Mouse (Mus musculus): Measurements from ENCODE around the gene Cacng6. TPM values are rescaled to one million over a fixed set of nuclear protein-coding genes. Genes with fewer than 3 reads are reported as not detected.

Cacng6 gene
- polyA plus RNA-seq, 1 experiment = 1.2 TPM

DNA sequence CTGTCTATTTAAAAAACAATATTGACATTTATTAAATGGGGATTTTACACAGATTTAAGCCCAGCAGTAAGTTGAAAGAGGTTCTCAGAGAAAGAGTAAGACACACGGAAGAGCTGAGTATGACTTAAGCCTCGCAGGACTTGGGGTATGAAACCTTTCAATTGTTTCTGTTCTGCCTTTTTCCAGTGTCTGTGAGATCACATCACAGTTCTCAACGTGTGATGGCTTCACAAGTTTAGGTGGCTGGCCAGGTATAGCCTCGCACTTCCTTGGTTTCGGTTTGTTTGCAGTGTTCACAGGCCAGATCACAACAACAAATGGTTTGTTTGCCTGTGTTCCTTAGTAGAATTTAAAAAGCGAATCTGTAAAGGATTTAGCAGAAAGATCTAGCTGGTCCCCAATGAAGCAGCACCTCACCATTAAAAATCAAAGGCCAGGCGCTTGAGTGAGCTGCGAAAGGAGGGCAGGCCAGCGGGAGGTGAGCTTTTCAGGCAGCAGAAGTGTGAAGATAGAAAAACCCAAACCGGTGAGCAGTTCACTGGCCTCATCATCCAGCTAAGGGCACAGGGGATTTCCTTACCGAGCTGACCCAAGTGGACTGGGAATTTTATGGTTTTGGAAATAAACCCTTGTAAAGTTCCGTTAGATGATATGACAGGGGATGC, 29.0 kb downstream of the Cacng6 start:
- TF ChIP-seq CTCF (IDR thresholded peaks at IDR 0.05; ENCODE audit: insufficient read depth, low read length) (no peak), POLR2A (IDR thresholded peaks at IDR 0.05; ENCODE audit: borderline replicate concordance, extremely low read depth, low read depth, low read length) (no peak)
- H3K4me1 ChIP-seq (ENCODE audit: control insufficient read depth, insufficient read depth, low read length) = no peaks in the 10 kb centered on the region
- 48% methylated on average over 12 of the region's 12 CpGs for WGBS
- no peak overlapping the region for H3K4me3 ChIP-seq (replicated peaks; ENCODE audit: extremely low read depth, low read depth, low read length)
- no peak for DNase-seq

DNA sequence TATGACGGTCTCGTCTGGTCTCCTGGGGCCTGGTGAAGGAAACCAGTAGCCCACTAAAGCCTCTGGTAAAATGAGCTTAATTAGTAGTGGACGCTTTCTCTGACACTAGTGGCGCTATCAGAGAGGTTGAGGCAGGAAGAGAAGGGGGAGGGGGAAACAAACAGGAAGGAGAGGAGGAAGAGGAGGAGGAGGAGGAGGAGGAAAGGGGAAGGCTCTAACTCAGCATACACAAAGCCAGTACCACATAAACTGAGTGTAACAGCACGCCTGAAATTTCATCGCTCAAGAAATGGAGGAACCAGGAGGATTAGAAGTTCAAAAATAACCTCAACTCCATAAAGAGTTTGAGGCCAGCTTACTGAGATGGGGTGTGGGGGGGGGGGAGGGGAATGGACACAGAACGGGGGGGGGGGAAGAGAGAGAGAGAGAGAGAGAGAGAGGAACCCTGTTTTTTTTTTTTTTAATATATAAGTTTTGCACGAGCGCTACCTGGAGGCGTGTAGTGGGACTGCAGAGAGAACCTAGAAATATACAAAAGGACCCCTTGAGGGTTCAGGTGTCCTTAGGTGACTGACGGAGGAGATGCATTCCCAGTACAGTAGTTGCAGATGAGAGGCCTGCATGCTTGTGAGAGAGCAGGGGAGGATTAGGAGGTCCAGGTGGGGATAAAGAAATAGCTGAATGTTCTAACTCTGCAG, 29.6 kb downstream of the Cacng6 start:
- WGBS = 50% methylated on average over 11 of the region's 11 CpGs
- no peak for DNase-seq
- no peaks in the 10 kb centered on the region for H3K4me1 ChIP-seq (ENCODE audit: control insufficient read depth, insufficient read depth, low read length)
- no peak overlapping the region for H3K4me3 ChIP-seq (replicated peaks; ENCODE audit: extremely low read depth, low read depth, low read length)
- no peak for TF ChIP-seq POLR2A (IDR thresholded peaks at IDR 0.05; ENCODE audit: borderline replicate concordance, extremely low read depth, low read depth, low read length)
- no peak for TF ChIP-seq CTCF (IDR thresholded peaks at IDR 0.05; ENCODE audit: insufficient read depth, low read length)

DNA sequence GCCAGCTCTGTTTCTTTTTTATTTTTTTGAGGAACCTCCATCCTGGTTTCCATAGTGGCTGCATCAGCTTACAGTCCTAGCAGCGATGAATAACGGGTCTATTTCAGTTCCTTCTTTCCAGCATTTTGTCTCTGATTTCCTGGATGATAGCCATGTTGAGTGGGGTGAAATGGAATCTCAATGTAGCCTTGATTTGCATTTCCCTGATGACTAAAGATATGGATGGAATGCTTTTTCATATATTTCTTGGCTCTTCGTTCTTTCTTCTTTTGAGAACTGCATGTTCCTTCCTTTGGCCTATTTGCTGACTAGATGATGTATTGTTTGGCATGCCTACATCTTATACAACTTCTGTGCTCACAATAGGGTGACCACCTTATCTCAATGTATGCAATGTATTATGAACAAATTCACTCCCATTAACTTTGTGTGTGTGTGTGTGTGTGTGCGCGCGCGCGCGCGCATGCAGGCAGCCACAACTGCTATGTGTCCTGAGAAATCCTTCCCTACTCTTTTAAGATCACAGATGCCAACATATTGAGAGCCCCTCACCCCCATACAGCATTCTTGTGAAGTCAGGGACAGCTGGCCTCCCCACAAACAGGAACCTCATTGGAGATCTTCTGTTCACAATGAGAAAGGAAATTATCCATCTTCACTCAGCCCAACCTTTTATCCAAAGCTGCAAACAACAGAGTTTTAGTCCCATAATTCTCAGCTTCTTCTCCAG, 33.3 kb downstream of the Cacng6 start:
- DNase-seq = no peak
- TF ChIP-seq POLR2A (IDR thresholded peaks at IDR 0.05; ENCODE audit: borderline replicate concordance, extremely low read depth, low read depth, low read length) (no peak), CTCF (IDR thresholded peaks at IDR 0.05; ENCODE audit: insufficient read depth, low read length) (no peak)
- H3K4me1 ChIP-seq (ENCODE audit: control insufficient read depth, insufficient read depth, low read length) = no peaks in the 10 kb centered on the region
- 89% methylated on average over 10 of the region's 10 CpGs for WGBS
- H3K4me3 ChIP-seq (replicated peaks; ENCODE audit: extremely low read depth, low read depth, low read length) = no peak overlapping the region

DNA sequence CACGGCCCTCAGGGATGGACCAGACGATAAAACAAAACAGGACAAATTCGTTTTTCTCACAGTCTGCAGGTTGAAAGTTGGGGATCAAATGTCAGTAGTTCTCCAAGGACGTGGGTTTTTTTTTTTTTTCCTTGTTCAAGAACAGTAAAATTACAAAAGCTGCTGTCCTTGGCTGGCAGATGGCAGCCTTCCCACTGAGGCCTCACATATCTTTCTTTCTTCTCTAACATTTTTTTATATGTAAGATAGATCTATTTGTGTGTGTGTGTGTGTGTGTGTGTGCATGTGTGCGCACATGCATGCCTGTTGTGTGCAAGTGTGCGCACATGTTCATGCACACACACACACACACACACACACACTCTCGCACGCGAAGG, 33.8 kb downstream of the Cacng6 start:
- no peak for DNase-seq
- Histone ChIP-seq H3K4me3 (replicated peaks; ENCODE audit: extremely low read depth, low read depth, low read length) (no peak overlapping the region), H3K4me1 (ENCODE audit: control insufficient read depth, insufficient read depth, low read length) (no peaks in the 10 kb centered on the region)
- 73% methylated on average over 9 of the region's 9 CpGs for WGBS
- TF ChIP-seq CTCF (IDR thresholded peaks at IDR 0.05; ENCODE audit: insufficient read depth, low read length) = no peak
- no peak for TF ChIP-seq POLR2A (IDR thresholded peaks at IDR 0.05; ENCODE audit: borderline replicate concordance, extremely low read depth, low read depth, low read length)

DNA sequence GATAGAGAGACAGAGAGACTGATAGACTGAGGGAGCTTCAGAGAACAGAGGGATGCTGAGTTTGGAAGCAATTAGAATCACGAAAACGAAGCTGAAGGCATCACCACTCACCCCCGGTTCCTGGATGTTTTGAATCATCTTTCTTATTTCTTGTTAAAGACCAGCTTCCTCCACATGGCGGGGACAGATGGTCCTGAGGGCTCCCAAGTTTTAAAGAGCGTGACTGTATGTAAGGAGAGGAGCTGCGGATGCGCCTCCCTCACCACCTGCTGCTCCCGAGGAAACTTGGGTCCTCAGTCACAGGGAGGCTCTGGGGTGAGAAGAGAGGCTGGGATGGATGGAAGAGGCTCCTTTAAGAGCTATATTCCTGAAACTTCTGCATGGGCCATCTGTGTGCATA, 36.3 kb downstream of the Cacng6 start:
- WGBS = 82% methylated on average over 8 of the region's 8 CpGs
- TF ChIP-seq POLR2A (IDR thresholded peaks at IDR 0.05; ENCODE audit: borderline replicate concordance, extremely low read depth, low read depth, low read length) = no peak
- no peak overlapping the region for H3K4me3 ChIP-seq (replicated peaks; ENCODE audit: extremely low read depth, low read depth, low read length)

DNA sequence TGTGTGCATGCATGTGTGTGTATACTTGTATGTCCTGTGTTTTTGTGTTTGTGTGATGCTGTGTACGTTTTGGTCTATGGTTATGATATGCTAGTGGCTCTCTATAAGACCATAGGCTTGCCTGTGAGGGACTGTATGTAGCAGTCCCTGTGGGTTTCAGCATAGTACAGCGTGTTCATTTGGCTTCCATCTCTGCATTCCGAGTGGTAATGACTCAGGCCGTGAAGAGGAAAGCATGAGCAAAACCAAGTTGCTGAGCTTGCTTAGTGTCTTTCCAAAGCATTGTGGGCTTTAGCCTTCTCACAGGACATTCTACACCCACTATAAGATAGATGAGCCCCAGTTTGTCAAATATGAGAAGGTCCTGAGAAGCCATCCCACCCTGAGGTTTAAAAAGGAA, 39.3 kb downstream of the Cacng6 start:
- no peak for DNase-seq
- TF ChIP-seq POLR2A (IDR thresholded peaks at IDR 0.05; ENCODE audit: borderline replicate concordance, extremely low read depth, low read depth, low read length) (no peak), CTCF (IDR thresholded peaks at IDR 0.05; ENCODE audit: insufficient read depth, low read length) (no peak)
- WGBS = 77% methylated on average over 4 of the region's 4 CpGs
- Histone ChIP-seq H3K4me3 (replicated peaks; ENCODE audit: extremely low read depth, low read depth, low read length) (no peak overlapping the region), H3K4me1 (ENCODE audit: control insufficient read depth, insufficient read depth, low read length) (no peaks in the 10 kb centered on the region)

More for the DNA sequence above, 36.3 kb downstream of the Cacng6 start:
- no peak for DNase-seq
- H3K4me1 ChIP-seq (ENCODE audit: control insufficient read depth, insufficient read depth, low read length) = no peaks in the 10 kb centered on the region

DNA sequence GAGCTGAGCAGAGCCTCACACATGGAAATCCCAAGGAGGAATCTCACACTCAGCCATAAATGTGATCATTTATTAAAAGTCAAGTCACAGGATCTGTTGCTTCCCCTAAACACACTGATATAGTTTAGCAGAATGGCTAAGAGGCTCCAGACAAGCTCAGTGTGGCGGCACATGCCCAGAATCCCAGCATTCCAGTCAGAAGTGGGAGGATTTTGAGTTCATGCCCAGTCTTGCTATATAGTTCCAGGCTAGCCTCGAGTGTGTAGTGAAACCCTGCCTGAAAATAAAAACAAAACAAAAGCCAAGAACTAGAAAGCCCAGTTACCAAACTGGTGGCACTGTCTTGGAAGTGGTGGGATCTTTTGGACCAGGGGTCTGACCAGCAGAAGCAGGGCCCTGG, 44.6 kb downstream of the Cacng6 start:
- Histone ChIP-seq H3K4me1 (ENCODE audit: control insufficient read depth, insufficient read depth, low read length) (no peaks in the 10 kb centered on the region), H3K4me3 (replicated peaks; ENCODE audit: extremely low read depth, low read depth, low read length) (no peak overlapping the region)
- TF ChIP-seq POLR2A (IDR thresholded peaks at IDR 0.05; ENCODE audit: borderline replicate concordance, extremely low read depth, low read depth, low read length) = no peak
- TF ChIP-seq CTCF (IDR thresholded peaks at IDR 0.05; ENCODE audit: insufficient read depth, low read length) = no peak
- no peak for DNase-seq
- WGBS = 48% methylated on average over 2 of the region's 2 CpGs

DNA sequence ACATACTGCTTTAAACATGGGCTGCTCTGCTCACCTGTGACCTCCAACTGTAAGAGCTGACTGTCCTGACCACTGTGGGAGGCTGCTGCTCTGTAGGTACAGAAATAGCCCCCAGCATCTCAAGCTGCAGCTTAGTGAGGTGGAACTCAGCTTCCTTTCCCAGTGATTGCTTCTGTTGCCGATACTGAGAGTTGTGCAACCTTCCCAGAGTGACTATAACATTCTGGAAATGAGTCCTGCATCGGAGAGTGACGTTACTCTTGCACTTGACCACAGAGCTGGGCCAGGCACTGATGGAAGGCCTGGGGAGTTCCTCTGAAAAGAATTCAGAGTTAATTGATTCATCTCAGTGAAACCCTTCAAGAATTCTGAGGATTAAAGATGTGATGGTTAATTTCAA, 48.8 kb downstream of the Cacng6 start:
- H3K4me1 ChIP-seq (ENCODE audit: control insufficient read depth, insufficient read depth, low read length) = no peaks in the 10 kb centered on the region
- TF ChIP-seq CTCF (IDR thresholded peaks at IDR 0.05; ENCODE audit: insufficient read depth, low read length) (no peak), POLR2A (IDR thresholded peaks at IDR 0.05; ENCODE audit: borderline replicate concordance, extremely low read depth, low read depth, low read length) (no peak)
- DNase-seq = no peak
- H3K4me3 ChIP-seq (replicated peaks; ENCODE audit: extremely low read depth, low read depth, low read length) = no peak overlapping the region
- 62% methylated on average over 3 of the region's 3 CpGs for WGBS

DNA sequence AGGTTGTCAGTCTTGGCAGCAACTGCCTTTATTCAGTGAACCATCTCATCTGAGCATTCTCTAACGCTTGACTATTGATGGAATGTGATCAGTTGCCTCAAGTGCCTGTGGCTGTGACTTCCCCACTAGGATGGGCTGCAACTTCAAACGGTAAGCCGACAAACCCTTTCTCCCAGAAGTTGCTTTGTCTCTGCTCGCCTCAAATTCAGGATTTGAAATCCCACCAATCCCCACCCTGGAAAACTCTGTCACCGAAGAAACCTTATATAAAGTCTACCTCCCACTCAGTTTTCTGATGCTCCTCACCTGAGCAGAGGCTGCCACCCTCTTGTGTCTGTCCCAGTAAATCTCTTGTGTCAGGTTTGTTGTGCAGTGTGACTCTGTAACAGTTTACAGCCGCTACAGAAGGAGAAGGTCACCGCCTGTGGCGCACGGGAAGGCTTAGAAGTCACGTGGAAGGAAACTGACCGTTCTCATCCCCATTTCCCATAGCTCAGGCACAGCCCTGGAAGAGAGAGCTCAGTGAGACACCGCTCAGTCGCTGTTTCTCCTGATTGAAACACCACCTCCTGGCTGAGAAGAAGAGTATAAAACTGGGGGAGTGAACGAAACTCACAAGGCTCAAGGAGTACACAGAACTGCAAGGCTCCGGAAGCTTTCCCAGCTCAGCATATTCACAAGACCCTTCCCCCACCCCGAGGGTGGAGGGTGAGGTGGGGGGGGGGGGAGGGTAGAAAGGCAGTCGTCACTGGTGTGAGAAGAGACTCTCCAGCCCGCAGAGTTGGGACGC, 50.5 kb downstream of the Cacng6 start:
- no peak for TF ChIP-seq CTCF (IDR thresholded peaks at IDR 0.05; ENCODE audit: insufficient read depth, low read length)
- TF ChIP-seq POLR2A (IDR thresholded peaks at IDR 0.05; ENCODE audit: borderline replicate concordance, extremely low read depth, low read depth, low read length) = no peak
- H3K4me3 ChIP-seq (replicated peaks; ENCODE audit: extremely low read depth, low read depth, low read length) = no peak overlapping the region
- 11% methylated on average over 19 of the region's 19 CpGs for WGBS
- no peaks in the 10 kb centered on the region for H3K4me1 ChIP-seq (ENCODE audit: control insufficient read depth, insufficient read depth, low read length)
- no peak for DNase-seq
